In the genomic region with DNA sequence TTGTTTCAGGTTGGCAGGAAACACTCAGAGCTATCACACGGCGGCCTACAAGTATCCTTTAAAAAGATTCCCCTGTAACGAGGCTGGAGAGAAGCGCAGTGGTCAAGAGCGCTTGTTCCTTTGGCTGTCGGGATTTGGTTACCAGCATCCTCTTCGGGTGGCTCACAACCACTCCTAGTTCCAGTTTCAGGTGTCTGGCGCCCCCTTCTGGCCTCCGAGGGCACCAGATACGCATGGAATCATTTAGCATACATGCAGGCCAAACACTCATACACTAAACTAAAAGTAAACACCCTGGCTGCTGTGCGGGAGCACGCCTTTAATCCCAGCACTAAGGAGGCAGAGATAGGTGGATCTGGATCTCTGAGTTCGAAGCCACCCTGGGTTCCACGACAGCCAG, we compare ENCODE assay signal across 8 mouse cellular contexts. TPM values are rescaled to one million over a fixed set of nuclear protein-coding genes. Genes with fewer than 3 reads are reported as not detected.
DNase-seq lines count a peak whose midpoint lies in the region; ATAC-seq and TF ChIP-seq lines count a peak whose summit lies in the region.
"Had no signal": no experiment of that assay in that cellular context is flagged by ENCODE, and none has a peak within 500 bp of the region (broad histone marks: within the 10 kb centered on the region; RNA-seq: fewer than 3 reads in every experiment).

No protein-coding gene starts in this region.

- H3K4me2 ChIP-seq in hindbrain, postnatal 0 days (ENCODE audit: low read depth, low read length) = no peak overlapping the region
- no peak overlapping the region for H3K4me2 ChIP-seq in stomach, postnatal 0 days (replicated peaks; ENCODE audit: low read depth)
- H3K4me2 ChIP-seq: lung, embryonic 15.5 days had no signal

- no peaks in the 10 kb centered on the region for H3K36me3 ChIP-seq in hindbrain, postnatal 0 days (ENCODE audit: insufficient read depth, low read length)
- no peaks in the 10 kb centered on the region for H3K36me3 ChIP-seq in stomach, postnatal 0 days (ENCODE audit: control insufficient read depth, insufficient read depth, low read length)
- H3K36me3 ChIP-seq: lung, embryonic 15.5 days had no signal

- H3K9me3 ChIP-seq in hindbrain, postnatal 0 days (ENCODE audit: low read length) = no peaks in the 10 kb centered on the region
- no peaks in the 10 kb centered on the region for H3K9me3 ChIP-seq in stomach, postnatal 0 days (ENCODE audit: control insufficient read depth, low read length)
- H3K9me3 ChIP-seq: lung, embryonic 15.5 days had no signal

- DNase-seq in layer of hippocampus, adult 2 months (ENCODE audit: low spot score in 2 of 2) = no peak
- no peak for DNase-seq in layer of hippocampus, postnatal 25 days (ENCODE audit: extremely low spot score in 1 of 2, low spot score in 1 of 2)
- peak; percentile 31 for DNase-seq in T-cell, adult 2 months (ENCODE audit: low spot score)
- peak; percentile 42 for DNase-seq in hindbrain, postnatal 0 days (ENCODE audit: low spot score)
- DNase-seq in stomach, postnatal 0 days (ENCODE audit: low spot score) = peak; percentile 50
- DNase-seq in gastrocnemius, postnatal 4 days (ENCODE audit: low spot score in 2 of 2) = no peak
- DNase-seq in frontal cortex, postnatal 10 days (ENCODE audit: low spot score in 2 of 2) = no peak

- ATAC-seq in hindbrain, postnatal 0 days = no peak
- no peak for ATAC-seq in stomach, postnatal 0 days (ENCODE audit: low FRiP score, low TSS enrichment)

- no peak overlapping the region for H3K27ac ChIP-seq in layer of hippocampus, adult 2 months
- no peak overlapping the region for H3K27ac ChIP-seq in hindbrain, postnatal 0 days
- no peak overlapping the region for H3K27ac ChIP-seq in stomach, postnatal 0 days (replicated peaks)
- H3K27ac ChIP-seq: lung, embryonic 15.5 days had no signal

- no peak for TF ChIP-seq EP300 in stomach, postnatal 0 days (optimal IDR thresholded peaks at IDR 0.05)

- no peak overlapping the region for H3K9ac ChIP-seq in hindbrain, postnatal 0 days (replicated peaks; ENCODE audit: low read length)
- H3K9ac ChIP-seq in stomach, postnatal 0 days (ENCODE audit: low read length) = no peak overlapping the region
- H3K9ac ChIP-seq: lung, embryonic 15.5 days had no signal

- 36% methylated on average over 14 of the region's 14 CpGs for WGBS in hindbrain, postnatal 0 days
- WGBS in stomach, postnatal 0 days = 36% methylated on average over 14 of the region's 14 CpGs

- peak; percentile 63 for TF ChIP-seq CTCF in layer of hippocampus, adult 2 months (conservative IDR thresholded peaks at IDR 0.05)
- peak; percentile 52 for TF ChIP-seq CTCF in hindbrain, postnatal 0 days (IDR thresholded peaks at IDR 0.05; ENCODE audit: low read depth)
- TF ChIP-seq CTCF in stomach, postnatal 0 days (IDR thresholded peaks at IDR 0.05; ENCODE audit: low read depth) = peak; percentile 65

- no peaks in the 10 kb centered on the region for H3K27me3 ChIP-seq in hindbrain, postnatal 0 days (ENCODE audit: insufficient read depth, low read length)
- no peaks in the 10 kb centered on the region for H3K27me3 ChIP-seq in stomach, postnatal 0 days (ENCODE audit: control insufficient read depth, insufficient read depth, low read length)
- H3K27me3 ChIP-seq: lung, embryonic 15.5 days had no signal

- no peak overlapping the region for H3K4me3 ChIP-seq in layer of hippocampus, adult 2 months
- H3K4me3 ChIP-seq in hindbrain, postnatal 0 days (ENCODE audit: low read length) = no peak overlapping the region
- H3K4me3 ChIP-seq in stomach, postnatal 0 days (ENCODE audit: low read depth, low read length) = no peak overlapping the region
- H3K4me3 ChIP-seq: lung, embryonic 15.5 days had no signal

- peaks cover 5% of the 10 kb centered on the region; the same call in 1 of the 2 replicates for H3K4me1 ChIP-seq in hindbrain, postnatal 0 days (ENCODE audit: insufficient read depth, low read length)
- H3K4me1 ChIP-seq in stomach, postnatal 0 days (replicated peaks; ENCODE audit: control insufficient read depth, insufficient read depth) = peaks cover 6% of the 10 kb centered on the region

RNA-seq across cellular contexts. Expression of gene Rnf10, which starts 3.3 kb away (rescaled TPM):
- total RNA-seq in layer of hippocampus, adult 2 months (2021) = 100 to 1,000 TPM; 238 to 248 TPM
- total RNA-seq in layer of hippocampus, postnatal 25 days (2021) = 100 to 1,000 TPM; 252 to 257 TPM
- total RNA-seq in hindbrain, postnatal 0 days (2014; rRNA removed) = 108 and 112 TPM in 2 replicates
- 141 and 145 TPM in 2 replicates for polyA plus RNA-seq in hindbrain, postnatal 0 days (2015; fragmentation: Nextera tagmentation; extraction: Ambion mirVana)
- polyA plus RNA-seq in stomach, postnatal 0 days (2015; fragmentation: Nextera tagmentation; extraction: Ambion mirVana) = 84.0 and 93.0 TPM in 2 replicates
- 100 to 1,000 TPM; 196 TPM for total RNA-seq in gastrocnemius, postnatal 4 days (2021)

RNA-seq across cellular contexts. Expression of gene Coq5, which starts 3.5 kb away (rescaled TPM):
- 10 to 100 TPM; 40.9 to 42.6 TPM for total RNA-seq in layer of hippocampus, adult 2 months (2021)
- total RNA-seq in layer of hippocampus, postnatal 25 days (2021) = 10 to 100 TPM; 38.5 to 42.8 TPM
- total RNA-seq in hindbrain, postnatal 0 days (2014; rRNA removed) = 30.5 and 31.4 TPM in 2 replicates
- polyA plus RNA-seq in hindbrain, postnatal 0 days (2015; fragmentation: Nextera tagmentation; extraction: Ambion mirVana) = 47.1 and 47.5 TPM in 2 replicates
- 32.6 and 32.9 TPM in 2 replicates for polyA plus RNA-seq in stomach, postnatal 0 days (2015; fragmentation: Nextera tagmentation; extraction: Ambion mirVana)
- 10 to 100 TPM; 57.8 to 64.2 TPM for total RNA-seq in gastrocnemius, postnatal 4 days (2021)

RNA-seq across cellular contexts. Expression of gene Dynll1, which starts 24.8 kb away (rescaled TPM):
- total RNA-seq in layer of hippocampus, adult 2 months (2021) = 100 to 1,000 TPM; 727 to 730 TPM
- total RNA-seq in layer of hippocampus, postnatal 25 days (2021) = 100 to 1,000 TPM; 799 to 873 TPM
- 184 and 239 TPM in 2 replicates for total RNA-seq in hindbrain, postnatal 0 days (2014; rRNA removed)
- 1,016 and 1,030 TPM in 2 replicates for polyA plus RNA-seq in hindbrain, postnatal 0 days (2015; fragmentation: Nextera tagmentation; extraction: Ambion mirVana)
- polyA plus RNA-seq in stomach, postnatal 0 days (2015; fragmentation: Nextera tagmentation; extraction: Ambion mirVana) = 1,661 and 1,792 TPM in 2 replicates
- 100 to 1,000 TPM; 314 to 330 TPM for total RNA-seq in gastrocnemius, postnatal 4 days (2021)

RNA-seq across cellular contexts. Expression of gene Pop5, which starts 40.4 kb away (rescaled TPM):
- 100 to 1,000 TPM; 103 to 104 TPM for total RNA-seq in layer of hippocampus, adult 2 months (2021)
- 100 to 1,000 TPM in 1 of 2 experiments, 10 to 100 TPM in 1; 83.7 to 108 TPM for total RNA-seq in layer of hippocampus, postnatal 25 days (2021)
- 28.8 and 55.6 TPM in 2 replicates for total RNA-seq in hindbrain, postnatal 0 days (2014; rRNA removed)
- 99.1 and 99.3 TPM in 2 replicates for polyA plus RNA-seq in hindbrain, postnatal 0 days (2015; fragmentation: Nextera tagmentation; extraction: Ambion mirVana)
- polyA plus RNA-seq in stomach, postnatal 0 days (2015; fragmentation: Nextera tagmentation; extraction: Ambion mirVana) = 83.9 and 85.3 TPM in 2 replicates
- total RNA-seq in gastrocnemius, postnatal 4 days (2021) = 10 to 100 TPM; 20.2 to 25.0 TPM

RNA-seq across cellular contexts. Expression of gene Srsf9, which starts 51.0 kb away (rescaled TPM):
- 100 to 1,000 TPM in 1 of 2 experiments, 10 to 100 TPM in 1; 91.4 to 102 TPM for total RNA-seq in layer of hippocampus, adult 2 months (2021)
- total RNA-seq in layer of hippocampus, postnatal 25 days (2021) = 10 to 100 TPM; 79.8 to 90.6 TPM
- 42.5 and 47.5 TPM in 2 replicates for total RNA-seq in hindbrain, postnatal 0 days (2014; rRNA removed)
- polyA plus RNA-seq in hindbrain, postnatal 0 days (2015; fragmentation: Nextera tagmentation; extraction: Ambion mirVana) = 119 and 127 TPM in 2 replicates
- polyA plus RNA-seq in stomach, postnatal 0 days (2015; fragmentation: Nextera tagmentation; extraction: Ambion mirVana) = 121 and 129 TPM in 2 replicates
- 10 to 100 TPM; 38.2 to 42.8 TPM for total RNA-seq in gastrocnemius, postnatal 4 days (2021)

Comparison
In these comparisons a context has a peak if more than half of its experiments do, and no peak if none do; other contexts are left out.
1. DNase-seq: peak in T-cell, adult 2 months (single experiment), hindbrain, postnatal 0 days (single experiment) and stomach, postnatal 0 days (single experiment); none in layer of hippocampus, adult 2 months (0 of 2), layer of hippocampus, postnatal 25 days (0 of 2), gastrocnemius, postnatal 4 days (0 of 2) and frontal cortex, postnatal 10 days (0 of 2).
2. Peak in every context shown above with its lines, with median percentiles within 50 percentile points of each other: CTCF ChIP-seq.